Mouse (Mus musculus) ovary, adult 18-20 months (tissue): ENCODE results near the gene Tmem25.
"Not testable (repeated sequence)": the region's sequence is repeated elsewhere in the genome, so short reads cannot be mapped to it uniquely, and the experiment has no call there.

Experiments
- DNase-seq: peaks from one replicate; pipeline ENCODE4 v3.0.0; 2022; ENCODE audit warnings: low spot score, mixed read lengths

The Tmem25 gene

DNA sequence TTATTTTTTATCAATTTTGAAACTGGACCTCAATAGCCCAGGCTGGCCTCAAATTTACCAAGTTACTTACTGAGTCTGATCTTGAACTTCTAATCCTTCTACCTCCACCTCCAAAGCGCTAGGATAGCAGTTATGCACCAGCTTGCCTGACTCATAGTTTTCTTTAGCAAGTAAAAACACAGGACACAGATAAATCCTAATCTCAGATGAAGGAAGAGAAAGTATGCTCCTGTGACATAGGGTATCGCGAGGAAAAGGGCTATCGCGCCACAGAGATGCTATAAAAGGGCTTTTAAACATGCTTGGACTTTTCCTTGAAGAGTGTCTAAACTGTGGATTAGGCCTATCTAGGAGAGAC, 26.7 kb downstream of the Tmem25 start:
- DNase-seq = no peak

- no peak for DNase-seq
These were observed 27.7 kb downstream of the Tmem25 start for GRCm38 (mm10) chr9:44771376-44771775.

DNA sequence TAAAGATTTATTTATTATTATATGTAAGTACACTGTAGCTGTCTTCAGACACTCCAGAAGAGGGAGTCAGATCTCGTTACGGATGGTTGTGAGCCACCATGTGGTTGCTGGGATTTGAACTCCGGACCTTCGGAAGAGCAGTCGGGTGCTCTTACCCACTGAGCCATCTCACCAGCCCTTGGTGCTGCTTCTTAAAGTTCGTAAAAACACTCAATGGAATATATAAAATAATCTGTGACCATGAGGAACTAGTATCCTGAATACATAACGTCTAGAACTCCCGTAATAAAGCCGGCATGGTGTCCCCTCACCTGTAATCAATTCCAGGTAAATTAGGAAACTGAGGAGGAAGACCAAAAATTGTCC, 31.1 kb downstream of the Tmem25 start:
- not testable (repeated sequence) for DNase-seq

DNA sequence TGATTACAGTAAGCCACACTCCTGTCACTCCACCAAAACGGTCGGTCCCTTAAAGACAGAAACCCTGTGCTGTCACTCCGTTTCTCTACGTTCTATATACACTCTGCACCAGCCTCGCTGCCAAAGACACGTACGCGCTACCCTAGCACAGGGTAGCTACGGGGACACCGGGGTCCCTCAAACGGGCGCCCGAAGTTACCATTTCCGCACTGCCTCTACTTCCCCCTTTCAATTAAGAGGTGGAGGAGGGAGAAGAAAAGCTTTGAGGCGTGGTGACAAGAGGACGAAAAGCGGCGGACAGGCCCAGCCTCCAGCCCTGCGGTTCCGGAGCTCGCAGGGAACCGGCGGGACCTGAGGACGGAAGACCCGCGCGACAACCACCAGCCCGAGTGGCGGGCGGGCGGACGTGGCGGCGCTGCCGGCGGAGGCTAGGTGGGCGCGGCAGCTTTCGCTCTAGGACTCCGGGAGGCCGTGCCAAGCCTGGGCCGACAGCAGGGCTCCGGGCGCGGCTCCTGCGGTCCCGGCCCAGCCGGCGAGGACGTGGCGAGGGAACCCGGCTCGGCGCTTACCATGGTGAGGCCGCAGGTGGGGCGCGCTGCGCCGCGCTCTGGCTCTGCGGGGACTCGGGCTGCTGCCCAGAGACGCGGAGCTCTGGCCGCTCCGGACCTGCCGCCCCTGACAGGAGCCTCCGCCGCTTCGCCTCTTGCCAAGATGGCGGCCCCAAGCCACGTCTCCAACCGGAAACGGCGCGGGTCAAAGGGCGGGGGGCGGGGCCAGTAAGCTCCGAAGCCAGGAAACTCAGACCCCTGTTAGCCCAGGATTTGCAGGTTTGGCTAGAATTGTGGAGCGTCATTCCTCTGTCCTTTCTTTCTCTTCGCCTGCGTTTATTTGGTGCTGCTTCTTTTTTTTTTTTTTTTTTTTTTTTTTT, 31.7 kb downstream of the Tmem25 start, which contains the start of the genes Arcn1 and Ift46:
TSS of gene Arcn1 (minus strand) at position 745 of the 928 bp plus-strand sequence.
TSS of gene Ift46 (plus strand) at position 808 of the 928 bp plus-strand sequence.
- DNase-seq = peak; percentile 75

DNA sequence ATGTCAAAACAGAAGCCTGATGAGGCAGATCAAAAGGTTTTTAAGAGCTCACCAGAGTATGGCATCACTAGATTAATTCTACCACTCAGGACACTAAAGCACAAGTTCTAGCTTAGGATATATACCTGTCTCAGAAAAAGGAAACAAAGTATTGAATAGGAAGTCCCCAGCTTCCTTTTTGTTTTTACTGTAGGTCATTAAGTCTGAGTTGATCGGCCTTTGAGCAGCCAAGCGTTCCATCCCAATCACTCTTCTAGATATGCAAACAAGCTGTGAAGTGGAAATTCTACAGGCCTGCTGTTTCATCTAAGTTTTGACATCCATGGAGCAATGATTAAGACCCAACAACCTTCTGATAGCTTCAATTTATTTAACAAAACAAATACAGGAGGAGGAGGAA, 38.2 kb downstream of the Tmem25 start:
- DNase-seq = no peak

DNA sequence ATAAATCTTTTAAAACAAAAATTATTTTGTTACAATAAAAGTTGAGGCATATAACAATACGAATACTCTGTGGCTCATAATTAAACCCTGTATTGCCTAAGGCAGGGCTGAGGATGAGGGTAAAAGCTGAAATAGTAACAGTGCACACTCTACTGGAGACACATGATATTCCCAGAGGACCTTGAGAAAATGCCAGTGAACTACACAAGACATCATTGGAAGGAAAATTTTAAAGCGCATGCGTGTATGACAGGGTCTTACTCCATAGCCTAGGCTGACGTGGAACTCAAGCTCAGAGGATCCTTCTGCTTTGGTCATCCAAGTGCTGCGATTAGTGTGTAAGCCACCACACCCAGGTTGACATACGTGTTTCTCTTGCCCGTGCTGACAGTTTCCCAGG, 50.6 kb downstream of the Tmem25 start:
- DNase-seq = no peak

DNA sequence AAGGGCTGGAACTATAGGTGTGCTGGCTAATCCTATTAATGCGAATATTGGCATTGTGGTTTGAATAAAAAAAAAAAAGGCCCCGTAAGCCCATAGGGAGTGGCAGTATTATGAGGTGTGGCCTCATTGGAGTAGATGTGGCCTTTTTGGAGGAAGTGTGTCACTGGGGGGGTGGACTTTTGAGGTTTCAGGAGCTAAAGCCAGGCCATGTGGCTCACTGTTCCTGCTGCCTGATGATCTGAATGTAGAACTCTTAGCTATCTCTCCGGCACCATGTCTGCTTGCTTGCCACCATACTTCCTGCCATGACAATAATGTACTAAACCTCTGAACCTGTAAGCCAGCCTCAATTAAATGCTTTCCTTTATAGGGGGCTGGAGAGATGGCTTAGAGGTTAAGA, 51.8 kb downstream of the Tmem25 start:
- no peak for DNase-seq

GRCm38 (mm10) chr9:44746666-44747065, 52.4 kb downstream of the Tmem25 start:
- DNase-seq = no peak

DNA sequence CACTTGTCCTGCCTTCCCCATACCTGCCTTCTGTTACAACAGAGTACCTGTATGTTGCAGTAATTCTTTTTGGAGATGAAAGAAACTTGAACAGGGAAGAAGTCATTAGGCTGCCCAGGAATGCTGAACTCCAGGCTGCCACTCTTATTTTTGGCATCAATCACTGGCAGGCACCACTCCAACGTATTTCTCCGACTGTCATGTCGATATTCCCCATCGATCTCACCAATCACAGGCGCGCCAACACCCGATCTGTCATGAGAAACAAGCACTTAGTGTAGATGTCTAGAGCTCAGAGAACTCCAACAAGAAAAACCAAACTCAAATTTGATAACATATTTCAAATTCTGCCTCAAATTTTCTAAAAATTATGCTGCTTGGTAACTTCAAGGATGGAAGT, 53.7 kb downstream of the Tmem25 start:
- no peak for DNase-seq
